Mouse (Mus musculus): ENCODE results near the gene Mrps18a.

Gene Mrps18a

DNA sequence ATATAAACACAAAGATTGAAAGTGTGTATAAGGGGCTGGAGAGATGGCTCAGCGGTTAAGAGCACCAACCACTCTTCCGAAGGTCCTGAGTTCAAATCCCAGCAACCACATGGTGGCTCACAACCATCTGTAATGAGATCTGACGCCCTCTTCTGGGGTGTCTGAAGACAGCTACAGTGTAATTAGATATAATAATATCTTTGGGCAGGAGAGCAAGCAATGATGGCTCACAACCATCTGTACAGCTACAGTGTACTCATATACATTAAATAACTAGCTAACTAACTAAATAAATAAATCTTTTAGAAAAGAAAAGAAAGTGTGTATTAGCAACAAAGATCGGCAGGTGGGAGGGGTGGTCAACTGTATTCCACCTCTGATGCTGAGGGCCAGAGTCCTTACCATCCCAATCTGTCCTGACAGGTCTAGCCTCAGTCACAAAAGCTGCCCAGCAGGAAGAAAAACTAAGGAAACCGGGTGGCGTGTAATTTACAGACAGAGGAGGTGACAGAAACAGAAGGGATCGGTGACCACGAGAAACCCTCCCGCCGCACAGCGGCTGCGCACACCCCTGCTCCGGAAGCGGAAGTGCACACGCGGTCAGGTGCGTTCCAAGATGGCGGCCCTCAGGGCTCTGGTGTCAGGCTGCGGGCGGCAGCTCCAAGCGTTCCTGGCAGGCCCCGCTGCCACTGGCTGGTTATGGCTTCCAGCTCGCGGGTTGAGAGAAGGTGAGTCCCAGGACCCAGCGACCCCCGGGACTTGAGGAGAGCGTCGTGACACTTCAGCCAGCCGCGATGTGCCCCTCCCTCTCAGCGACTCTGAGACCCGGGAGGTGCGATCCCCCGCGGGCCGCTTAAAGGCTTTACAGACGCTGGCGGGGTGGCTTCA is at the start of gene Mrps18a:
Gene Mrps18a (plus strand): TSS at position 585 of the 888 bp plus-strand sequence.
- DNase-seq: peak; percentile 64 to 67

DNA sequence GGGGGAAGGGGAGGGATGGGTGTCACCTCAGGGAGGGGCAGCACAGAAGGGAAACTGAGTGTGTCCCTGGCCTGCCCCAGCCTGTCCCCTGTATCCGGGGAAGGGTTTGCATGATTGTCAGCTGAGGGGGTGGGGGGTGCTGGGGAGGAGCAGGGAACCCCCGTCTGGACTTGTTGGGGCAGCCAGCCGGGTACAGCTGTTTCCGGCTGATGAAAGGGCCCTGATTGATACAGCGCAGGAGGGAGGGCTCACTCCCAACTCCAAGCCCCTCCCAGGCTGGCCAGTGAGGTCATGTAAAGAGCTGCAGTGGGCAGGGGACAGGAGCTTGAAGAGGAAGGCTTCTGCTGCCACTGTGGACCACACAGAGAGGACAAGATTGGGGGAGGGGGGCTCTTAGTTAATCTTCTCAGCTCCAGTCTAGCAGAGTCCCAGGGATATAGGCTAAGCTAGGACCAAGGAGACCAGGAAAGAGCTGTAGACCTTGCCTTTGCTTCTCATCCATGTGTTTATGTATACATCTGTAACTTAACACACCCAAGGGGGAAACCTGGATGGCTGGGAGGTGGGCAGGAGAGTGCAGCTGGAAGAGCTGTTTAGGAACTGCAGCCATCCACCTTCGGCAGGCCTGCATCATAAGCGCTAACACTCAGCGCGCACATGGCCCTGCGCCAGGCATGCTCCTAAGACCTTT is 47.4 kb upstream of the Mrps18a start:
- DNase-seq: no peak

GRCm38 (mm10) chr17:46063974-46064312 is 46.8 kb upstream of the Mrps18a start:
- DNase-seq: no peak

DNA sequence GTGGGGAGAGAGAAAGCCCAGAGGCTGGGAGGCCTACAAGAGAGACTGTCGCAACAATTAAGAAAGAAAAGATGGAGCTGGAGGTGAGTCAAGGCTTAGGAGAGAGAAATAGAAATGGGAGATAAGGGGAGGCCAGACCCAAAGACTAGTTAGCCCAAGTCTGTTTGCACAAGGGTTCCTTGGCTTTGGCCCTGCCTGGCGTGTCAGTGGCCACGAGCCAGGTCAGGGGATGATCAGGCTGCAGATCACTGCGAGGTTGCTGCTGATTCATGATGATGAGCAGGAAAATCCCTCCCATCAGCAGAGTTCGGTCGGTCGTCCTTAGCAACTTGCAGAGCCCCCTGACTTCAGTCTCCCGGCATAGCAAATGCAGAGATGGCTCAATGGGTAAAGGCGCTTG is 40.7 kb upstream of the Mrps18a start:
- DNase-seq: no peak

- DNase-seq: no peak
Observed at GRCm38 (mm10) chr17:46071531-46071930, 39.3 kb upstream of the Mrps18a start.

DNA sequence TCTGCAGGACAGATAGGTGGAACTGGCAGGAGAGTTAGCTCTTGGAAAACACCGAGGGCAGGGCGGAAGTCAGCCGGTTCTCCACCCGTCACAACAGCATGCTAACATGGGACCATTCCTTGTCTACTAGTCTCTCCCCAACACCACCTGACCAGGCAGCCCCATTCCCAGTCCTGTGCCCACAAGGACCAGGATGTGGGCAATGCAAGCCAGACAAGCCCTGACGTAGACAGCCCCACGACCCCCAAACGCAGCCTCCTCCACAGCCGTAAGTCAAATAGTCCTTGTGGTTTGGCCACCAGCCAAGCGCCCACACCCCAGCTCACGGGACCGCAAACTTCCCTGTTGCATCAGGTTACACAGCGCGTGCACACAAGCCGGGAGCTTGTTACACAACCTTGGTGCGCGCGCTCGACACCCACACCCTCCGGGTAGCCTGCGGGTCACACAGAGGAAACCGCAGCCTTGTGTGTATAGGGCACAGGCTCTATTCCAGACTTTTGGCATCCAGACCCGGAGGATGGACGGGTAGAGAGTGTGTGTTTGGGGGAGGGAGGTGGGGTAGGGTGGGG is 37.0 kb upstream of the Mrps18a start:
- peak; percentile 81 to 90 for DNase-seq

- peak in 1 of 2 experiments; percentile 26 for DNase-seq
Observed at GRCm38 (mm10) chr17:46074398-46075115, 36.2 kb upstream of the Mrps18a start.

DNA sequence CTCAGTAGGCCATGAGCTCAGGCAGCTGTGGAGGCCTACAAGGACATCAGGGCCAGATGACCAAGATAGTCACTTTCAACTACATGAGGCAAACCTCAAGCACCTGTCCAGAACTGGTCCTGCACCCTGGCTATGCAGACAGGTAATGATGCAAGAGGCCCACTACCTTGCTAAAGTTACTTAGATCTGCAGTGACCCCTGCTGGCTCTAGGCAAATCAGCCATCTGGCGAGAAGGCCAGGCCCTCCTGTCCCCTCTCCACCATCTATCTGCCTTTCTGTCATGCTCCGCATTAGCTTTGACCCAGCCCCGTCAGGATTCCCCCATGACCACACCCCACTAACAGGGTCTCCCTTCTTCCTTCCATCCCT is 35.7 kb upstream of the Mrps18a start:
- peak; percentile 30 to 49 for DNase-seq

DNA sequence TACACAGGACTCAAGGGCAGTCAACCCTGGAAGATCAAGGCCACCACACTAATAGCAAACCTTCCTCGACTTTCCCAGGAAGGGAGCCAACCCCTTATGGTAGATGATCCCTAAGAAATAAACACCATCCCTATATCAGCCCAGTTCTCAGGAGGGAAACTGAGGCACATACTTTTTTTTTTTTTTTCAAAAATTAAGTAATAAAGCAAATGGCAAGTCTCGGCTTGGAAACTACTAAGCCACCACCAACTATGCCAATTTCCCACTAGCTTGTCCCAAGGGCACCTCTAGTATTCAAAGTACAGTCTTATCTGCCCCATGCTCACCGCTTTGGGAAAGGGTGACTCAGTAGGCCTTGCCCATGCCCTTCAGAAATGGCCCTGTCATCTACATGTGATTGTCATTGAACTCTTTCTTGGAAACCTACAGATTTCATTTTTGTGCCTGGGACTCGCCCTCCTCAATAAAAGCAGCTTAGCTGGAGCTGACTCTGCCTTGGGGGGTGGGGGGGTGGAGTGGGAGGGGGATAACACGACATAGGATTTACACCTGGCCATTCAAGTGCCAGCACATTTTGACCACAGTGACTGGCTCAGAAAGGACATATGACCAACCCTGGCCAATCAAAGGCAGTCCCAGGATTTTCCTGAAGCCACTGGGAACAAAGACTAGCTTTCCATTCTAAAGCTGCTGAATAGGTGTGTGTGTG is 35.1 kb upstream of the Mrps18a start:
- no peak for DNase-seq

GRCm38 (mm10) chr17:46076260-46076551 is 34.6 kb upstream of the Mrps18a start:
- DNase-seq: no peak

GRCm38 (mm10) chr17:46077921-46078534 is 32.8 kb upstream of the Mrps18a start:
- DNase-seq: no peak

DNA sequence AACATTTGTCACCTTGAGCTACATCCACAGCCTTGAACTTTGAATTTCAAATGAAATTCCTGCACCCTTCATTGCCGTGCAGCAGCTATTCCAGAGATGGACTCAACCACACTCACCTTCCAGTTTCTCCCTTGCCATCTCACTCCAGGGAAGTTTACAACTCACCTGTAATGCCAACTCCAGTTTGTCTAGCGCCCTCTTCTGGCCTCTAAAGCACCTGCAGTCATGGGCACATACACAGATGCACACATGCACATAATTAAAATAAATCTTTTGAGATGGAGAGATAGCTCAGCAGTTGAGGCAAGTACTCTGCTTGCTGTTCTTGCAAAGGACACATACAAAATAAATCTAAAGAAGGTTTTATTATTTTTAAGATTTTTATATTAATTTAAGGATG is 31.7 kb upstream of the Mrps18a start:
- no peak for DNase-seq

GRCm38 (mm10) chr17:46080388-46080787 is 30.4 kb upstream of the Mrps18a start:
- DNase-seq: no peak

DNA sequence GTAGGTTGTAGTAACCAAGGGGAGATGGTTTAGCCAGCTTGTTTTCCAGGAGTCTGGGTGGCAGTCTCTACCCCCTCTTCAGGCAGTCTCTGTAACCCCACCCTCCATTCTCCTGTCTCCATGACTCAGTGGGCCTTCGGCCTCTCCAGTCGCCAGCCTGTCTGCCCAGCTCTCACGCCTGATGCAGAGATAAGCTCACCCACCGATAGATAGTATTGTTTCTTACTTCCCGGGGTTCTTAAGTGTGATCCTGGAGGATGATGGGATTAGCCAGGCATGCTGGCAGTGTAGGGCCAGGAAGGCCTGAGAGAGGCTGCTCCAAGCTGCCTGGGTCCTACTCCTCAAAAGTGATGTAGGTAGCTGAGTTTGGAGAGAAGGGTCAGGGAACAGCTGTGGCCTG is 29.7 kb upstream of the Mrps18a start:
- DNase-seq: no peak

- no peak for DNase-seq
Observed at GRCm38 (mm10) chr17:46081657-46082056, 29.1 kb upstream of the Mrps18a start.

GRCm38 (mm10) chr17:46083381-46083780 is 27.4 kb upstream of the Mrps18a start:
- no peak for DNase-seq

DNA sequence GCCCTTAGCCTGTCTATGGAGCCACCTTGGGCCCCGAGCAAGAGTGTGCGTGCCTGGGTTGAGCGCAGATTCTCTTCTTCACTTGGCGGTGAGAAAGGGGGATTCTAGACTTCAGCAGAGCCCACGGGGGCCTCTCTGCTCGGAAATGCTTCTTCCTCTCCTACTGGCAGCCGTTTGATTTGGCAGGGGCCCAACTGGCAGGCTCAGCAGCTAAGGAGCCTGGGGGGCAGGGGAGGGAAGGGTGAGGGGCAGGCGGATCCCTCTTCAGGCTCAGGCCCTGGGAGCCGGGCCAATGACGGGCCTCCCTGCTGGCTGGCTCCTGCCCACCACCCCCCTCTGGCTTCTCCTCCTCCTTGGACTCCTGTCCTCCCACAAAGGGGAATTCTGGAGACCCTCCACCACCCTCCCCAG is 26.7 kb upstream of the Mrps18a start:
- peak; percentile 37 to 41 for DNase-seq

DNA sequence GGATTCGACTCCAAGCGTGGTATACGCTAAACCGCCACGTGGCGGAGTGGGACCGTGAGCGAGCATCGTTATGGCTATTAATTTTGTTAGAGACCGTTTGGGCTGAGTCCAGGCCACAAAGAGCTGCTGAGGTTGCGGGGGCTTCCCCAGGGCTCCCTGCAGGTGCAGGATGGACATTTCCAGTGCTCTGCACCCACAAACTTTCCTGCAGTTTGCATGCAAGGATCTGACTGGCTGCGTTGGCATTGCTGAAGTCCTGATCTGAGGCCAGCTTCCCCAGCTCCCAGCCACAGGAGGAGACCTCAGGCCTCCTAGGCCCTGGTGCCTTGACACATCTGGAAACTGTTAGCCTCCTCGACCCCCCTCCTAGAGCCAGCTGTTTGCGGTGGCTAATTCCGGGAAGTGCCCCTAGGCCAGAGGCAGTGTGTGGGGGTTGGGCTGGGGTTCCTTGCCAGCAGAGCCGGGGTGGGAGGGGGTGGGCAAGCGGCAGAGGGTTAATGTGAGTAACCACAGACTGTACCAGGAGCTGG is 24.4 kb upstream of the Mrps18a start:
- DNase-seq: no peak

DNA sequence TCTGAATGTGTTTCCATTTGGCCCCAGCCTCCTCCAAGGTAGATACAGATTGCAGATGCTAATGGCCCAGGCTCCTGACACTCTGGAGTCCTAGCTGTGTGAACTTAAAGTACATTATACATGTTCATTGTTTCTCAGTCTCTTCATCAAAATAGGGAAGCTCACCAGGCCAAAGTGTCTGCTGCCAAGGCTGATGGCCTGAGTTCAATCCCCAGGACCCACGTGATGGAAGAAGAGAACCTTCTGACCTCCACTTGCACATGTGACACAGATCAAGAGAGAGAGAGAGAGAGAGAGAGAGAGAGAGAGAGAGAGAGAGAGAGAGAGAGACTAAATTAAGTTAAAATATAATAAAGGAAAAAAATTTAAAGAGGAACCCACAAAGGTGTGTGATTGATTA is 19.4 kb upstream of the Mrps18a start:
- no peak for DNase-seq

DNA sequence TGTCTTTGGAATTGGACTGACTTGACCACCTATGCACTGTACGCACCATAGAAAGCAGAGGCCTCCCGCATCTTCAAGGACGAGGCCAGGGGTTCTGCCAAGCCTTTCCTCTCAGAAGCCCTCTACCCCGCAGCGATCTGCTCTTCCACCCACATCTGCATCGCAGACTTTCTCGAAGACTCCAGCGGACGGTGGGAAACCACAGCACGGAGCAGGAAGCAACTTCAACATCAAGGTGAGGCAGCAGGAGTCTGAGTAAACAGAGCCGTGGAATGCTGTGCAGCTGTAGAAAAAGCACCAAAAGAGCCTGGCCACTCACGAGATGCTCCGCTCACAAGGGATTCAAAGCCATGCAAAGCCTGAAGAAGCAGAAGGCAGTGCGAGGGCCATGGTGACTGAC is 18.9 kb upstream of the Mrps18a start:
- DNase-seq: peak in 1 of 2 experiments; percentile 26

DNA sequence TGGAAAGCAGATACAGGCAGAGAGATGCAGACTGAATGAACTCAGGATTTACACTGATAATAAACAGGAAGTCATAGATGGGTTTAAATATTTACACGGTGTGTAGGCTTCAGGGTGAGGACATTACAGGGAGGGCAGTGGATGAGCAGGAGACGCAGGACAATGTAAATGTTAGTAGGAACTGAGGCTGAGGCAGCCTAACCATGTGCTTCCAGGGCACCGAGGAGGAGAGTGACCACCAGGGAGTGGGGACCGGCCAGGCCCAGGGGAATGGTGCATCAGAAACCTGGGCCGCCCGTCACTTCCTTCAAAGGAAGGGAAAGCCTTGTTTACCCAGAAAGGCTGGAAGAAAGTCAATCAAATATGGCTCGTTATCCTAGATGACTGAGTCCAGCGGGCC is 12.3 kb upstream of the Mrps18a start:
- no peak for DNase-seq

DNA sequence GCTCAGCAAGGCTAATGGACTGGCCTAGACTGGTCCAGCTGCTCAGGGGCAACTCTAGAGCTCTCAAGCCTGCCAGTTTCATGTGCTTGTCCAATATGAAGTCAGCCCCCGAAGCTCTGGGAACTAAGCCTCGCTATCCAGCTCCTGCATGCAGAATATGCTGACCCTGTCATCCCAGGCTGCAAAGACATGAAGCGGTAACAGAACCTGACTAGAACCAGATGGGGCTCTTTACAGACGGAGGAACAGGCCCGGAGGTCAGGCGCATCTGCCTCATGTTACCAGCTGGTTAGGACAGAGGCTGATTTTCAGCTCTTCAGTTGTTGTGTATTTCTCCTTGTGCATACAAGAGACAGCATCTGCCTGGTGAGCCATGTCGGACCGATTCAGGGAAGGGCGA is 8.9 kb upstream of the Mrps18a start:
- no peak for DNase-seq
